Mouse (Mus musculus): ENCODE data around the gene Srp9. TPM values are rescaled to one million over a fixed set of nuclear protein-coding genes. Genes with fewer than 3 reads are reported as not detected.
"Not testable (repeated sequence)": the region's sequence is repeated elsewhere in the genome, so short reads cannot be mapped to it uniquely, and the experiment has no call there.

Gene Srp9
- polyA plus RNA-seq, 1 experiment from 2014 or later: 139 TPM

GRCm38 (mm10) chr1:182149966-182150365, 25.4 kb downstream of the Srp9 start:
- no peak for ATAC-seq
- H3K9me3 ChIP-seq (replicated peaks; ENCODE audit: control insufficient read depth, low read length, poor library complexity, severe bottlenecking): no peaks in the 10 kb centered on the region
- no peak overlapping the region for H3K27ac ChIP-seq (ENCODE audit: low read length)
- no peak overlapping the region for H3K4me2 ChIP-seq (ENCODE audit: low read length)
- H3K4me1 ChIP-seq (ENCODE audit: control insufficient read depth, insufficient read depth, low read length): no peaks in the 10 kb centered on the region
- H3K4me3 ChIP-seq (ENCODE audit: low read depth, low read length): no peak overlapping the region
- H3K9ac ChIP-seq (ENCODE audit: low read depth, low read length): no peak overlapping the region
- H3K36me3 ChIP-seq (ENCODE audit: control insufficient read depth, insufficient read depth, low read length): no peaks in the 10 kb centered on the region
- WGBS: 94% methylated on average over 2 of the region's 2 CpGs
- no peaks in the 10 kb centered on the region for H3K27me3 ChIP-seq (ENCODE audit: control insufficient read depth, insufficient read depth, low read depth, low read length)

- ATAC-seq: no peak
- Histone ChIP-seq H3K27ac (ENCODE audit: low read length) (no peak overlapping the region), H3K4me1 (ENCODE audit: control insufficient read depth, insufficient read depth, low read length) (no peaks in the 10 kb centered on the region), H3K9me3 (replicated peaks; ENCODE audit: control insufficient read depth, low read length, poor library complexity, severe bottlenecking) (no peaks in the 10 kb centered on the region), H3K4me2 (ENCODE audit: low read length) (no peak overlapping the region), H3K36me3 (ENCODE audit: control insufficient read depth, insufficient read depth, low read length) (no peaks in the 10 kb centered on the region), H3K9ac (ENCODE audit: low read depth, low read length) (no peak overlapping the region), H3K27me3 (ENCODE audit: control insufficient read depth, insufficient read depth, low read depth, low read length) (no peaks in the 10 kb centered on the region), H3K4me3 (ENCODE audit: low read depth, low read length) (no peak overlapping the region)
- WGBS: 61% methylated on average over 4 of the region's 4 CpGs
Observed at GRCm38 (mm10) chr1:182157734-182158133, 33.2 kb downstream of the Srp9 start.

GRCm38 (mm10) chr1:182159575-182159974, 35.0 kb downstream of the Srp9 start:
- no peak overlapping the region for H3K9ac ChIP-seq (ENCODE audit: low read depth, low read length)

GRCm38 (mm10) chr1:182162951-182163350, 38.4 kb downstream of the Srp9 start:
- Histone ChIP-seq H3K36me3 (ENCODE audit: control insufficient read depth, insufficient read depth, low read length) (no peaks in the 10 kb centered on the region), H3K27ac (ENCODE audit: low read length) (no peak overlapping the region), H3K9me3 (replicated peaks; ENCODE audit: control insufficient read depth, low read length, poor library complexity, severe bottlenecking) (no peaks in the 10 kb centered on the region), H3K4me2 (ENCODE audit: low read length) (no peak overlapping the region), H3K27me3 (ENCODE audit: control insufficient read depth, insufficient read depth, low read depth, low read length) (no peaks in the 10 kb centered on the region), H3K4me3 (ENCODE audit: low read depth, low read length) (no peak overlapping the region), H3K9ac (ENCODE audit: low read depth, low read length) (no peak overlapping the region), H3K4me1 (ENCODE audit: control insufficient read depth, insufficient read depth, low read length) (no peaks in the 10 kb centered on the region)
- no peak for ATAC-seq
- 33% methylated on average over 5 of the region's 5 CpGs for WGBS

More at GRCm38 (mm10) chr1:182159575-182159974, 35.0 kb downstream of the Srp9 start:
- no peaks in the 10 kb centered on the region for H3K27me3 ChIP-seq (ENCODE audit: control insufficient read depth, insufficient read depth, low read depth, low read length)
- no peaks in the 10 kb centered on the region for H3K9me3 ChIP-seq (replicated peaks; ENCODE audit: control insufficient read depth, low read length, poor library complexity, severe bottlenecking)
- 86% methylated on average over 3 of the region's 3 CpGs for WGBS
- no peak overlapping the region for H3K4me3 ChIP-seq (ENCODE audit: low read depth, low read length)
- H3K27ac ChIP-seq (ENCODE audit: low read length): no peak overlapping the region
- no peak for ATAC-seq
- no peak overlapping the region for H3K4me2 ChIP-seq (ENCODE audit: low read length)
- no peaks in the 10 kb centered on the region for H3K4me1 ChIP-seq (ENCODE audit: control insufficient read depth, insufficient read depth, low read length)
- no peaks in the 10 kb centered on the region for H3K36me3 ChIP-seq (ENCODE audit: control insufficient read depth, insufficient read depth, low read length)

GRCm38 (mm10) chr1:182164386-182164785, 39.8 kb downstream of the Srp9 start, which contains the start of gene Vmn1r1:
Gene Vmn1r1, minus strand, starts transcription at chr1:182164486.
- no peaks in the 10 kb centered on the region for H3K36me3 ChIP-seq (ENCODE audit: control insufficient read depth, insufficient read depth, low read length)
- H3K4me1 ChIP-seq (ENCODE audit: control insufficient read depth, insufficient read depth, low read length): no peaks in the 10 kb centered on the region
- H3K27ac ChIP-seq (ENCODE audit: low read length): no peak within 1 kb of the TSS
- ATAC-seq: no peak
- H3K4me2 ChIP-seq (ENCODE audit: low read length): no peak within 1 kb of the TSS
- H3K4me3 ChIP-seq (ENCODE audit: low read depth, low read length): no peak within 1 kb of the TSS
- WGBS: 93% methylated on average over 7 of the region's 7 CpGs
- H3K9ac ChIP-seq (ENCODE audit: low read depth, low read length): no peak within 1 kb of the TSS
- no peaks in the 10 kb centered on the region for H3K27me3 ChIP-seq (ENCODE audit: control insufficient read depth, insufficient read depth, low read depth, low read length)
- no peaks in the 10 kb centered on the region for H3K9me3 ChIP-seq (replicated peaks; ENCODE audit: control insufficient read depth, low read length, poor library complexity, severe bottlenecking)

DNA sequence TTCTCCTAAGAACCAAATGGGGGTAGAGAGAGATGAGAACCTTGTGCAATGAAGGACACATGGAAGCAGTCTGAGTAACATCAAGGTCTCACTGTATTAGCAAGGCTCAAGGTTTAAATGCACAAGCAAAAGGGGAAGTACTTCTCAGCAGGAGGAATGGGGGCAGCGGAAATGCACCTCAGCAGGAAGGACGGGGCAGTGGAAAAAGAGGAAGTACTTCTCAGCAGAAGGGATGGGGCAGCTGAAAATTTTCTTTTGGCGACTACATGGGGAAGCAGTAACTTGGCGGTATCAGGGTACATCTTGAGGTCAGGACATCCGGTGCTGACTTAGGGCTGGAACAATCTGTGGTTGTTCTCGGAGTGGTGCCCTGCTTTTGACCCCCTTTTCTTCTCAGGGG, 45.7 kb downstream of the Srp9 start:
- H3K27me3 ChIP-seq (ENCODE audit: control insufficient read depth, insufficient read depth, low read depth, low read length); H3K9ac ChIP-seq (ENCODE audit: low read depth, low read length); H3K36me3 ChIP-seq (ENCODE audit: control insufficient read depth, insufficient read depth, low read length); H3K9me3 ChIP-seq (replicated peaks; ENCODE audit: control insufficient read depth, low read length, poor library complexity, severe bottlenecking); H3K4me2 ChIP-seq (ENCODE audit: low read length); H3K27ac ChIP-seq (ENCODE audit: low read length); H3K4me1 ChIP-seq (ENCODE audit: control insufficient read depth, insufficient read depth, low read length); H3K4me3 ChIP-seq (ENCODE audit: low read depth, low read length); ATAC-seq: not testable (repeated sequence)
- WGBS: 92% methylated on average over 6 of the region's 6 CpGs

GRCm38 (mm10) chr1:182176985-182177384, 52.4 kb downstream of the Srp9 start:
- ATAC-seq; H3K4me3 ChIP-seq (ENCODE audit: low read depth, low read length); H3K4me1 ChIP-seq (ENCODE audit: control insufficient read depth, insufficient read depth, low read length); H3K9ac ChIP-seq (ENCODE audit: low read depth, low read length); H3K4me2 ChIP-seq (ENCODE audit: low read length); H3K36me3 ChIP-seq (ENCODE audit: control insufficient read depth, insufficient read depth, low read length); H3K27me3 ChIP-seq (ENCODE audit: control insufficient read depth, insufficient read depth, low read depth, low read length); H3K9me3 ChIP-seq (replicated peaks; ENCODE audit: control insufficient read depth, low read length, poor library complexity, severe bottlenecking); H3K27ac ChIP-seq (ENCODE audit: low read length): not testable (repeated sequence)
- 91% methylated on average over 19 of the region's 19 CpGs for WGBS

- H3K27ac ChIP-seq (ENCODE audit: low read length): no peak overlapping the region
- no peaks in the 10 kb centered on the region for H3K36me3 ChIP-seq (ENCODE audit: control insufficient read depth, insufficient read depth, low read length)
- H3K4me2 ChIP-seq (ENCODE audit: low read length): no peak overlapping the region
- WGBS: 65% methylated on average over 5 of the region's 5 CpGs
- ATAC-seq: no peak
- no peaks in the 10 kb centered on the region for H3K27me3 ChIP-seq (ENCODE audit: control insufficient read depth, insufficient read depth, low read depth, low read length)
- H3K4me3 ChIP-seq (ENCODE audit: low read depth, low read length): no peak overlapping the region
- no peaks in the 10 kb centered on the region for H3K9me3 ChIP-seq (replicated peaks; ENCODE audit: control insufficient read depth, low read length, poor library complexity, severe bottlenecking)
- no peaks in the 10 kb centered on the region for H3K4me1 ChIP-seq (ENCODE audit: control insufficient read depth, insufficient read depth, low read length)
- H3K9ac ChIP-seq (ENCODE audit: low read depth, low read length): no peak overlapping the region
Observed at GRCm38 (mm10) chr1:182181456-182182305, 57.1 kb downstream of the Srp9 start.

Data from midbrain, embryonic 16.5 days (tissue).